Mouse (Mus musculus): ENCODE data around the gene Fcor.

GRCm38 (mm10) chr8:3664405-3664804, 7.8 kb downstream of the Fcor start:
- TF ChIP-seq CTCF (conservative IDR thresholded peaks at IDR 0.05; ENCODE audit: insufficient read depth, insufficient read length, low read depth, low read length) (no peak), POLR2A (IDR thresholded peaks at IDR 0.05; ENCODE audit: low read depth, low read length) (no peak)
